Mouse (Mus musculus): ENCODE data around the gene 4931417E11Rik. TPM values are rescaled to one million over a fixed set of nuclear protein-coding genes. Genes with fewer than 3 reads are reported as not detected.

4931417E11Rik gene
- polyA plus RNA-seq, 1 experiment from 2014 or later, result not detected

- H3K36me3 ChIP-seq (ENCODE audit: control insufficient read depth, insufficient read depth, low read length), result no peaks in the 10 kb centered on the region
- no peaks in the 10 kb centered on the region for H3K27me3 ChIP-seq (ENCODE audit: control insufficient read depth, insufficient read depth, low read length)
- WGBS, result 70% methylated on average over 5 of the region's 5 CpGs
- no peaks in the 10 kb centered on the region for H3K9me3 ChIP-seq (ENCODE audit: control insufficient read depth, low read length)
- no peak for ATAC-seq (ENCODE audit: insufficient number of reproducible peaks, insufficient read depth, low FRiP score, low read depth)
- H3K4me2 ChIP-seq (ENCODE audit: low read length), result no peak overlapping the region
- H3K9ac ChIP-seq (ENCODE audit: low read length), result no peak overlapping the region
- H3K4me3 ChIP-seq (ENCODE audit: control insufficient read depth in 1 of 2, insufficient read depth in 1 of 2, low read depth in 1 of 2, low read length in 2 of 2), result no peak overlapping the region
- H3K27ac ChIP-seq (replicated peaks in 1 of 2; ENCODE audit: control insufficient read depth in 1 of 2, insufficient read depth in 1 of 2, low read depth in 2 of 2, low read length in 2 of 2), result no peak overlapping the region
- H3K4me1 ChIP-seq (ENCODE audit: control insufficient read depth in 2 of 2, insufficient read depth in 2 of 2, low read length in 2 of 2), result no peaks in the 10 kb centered on the region
Observed at GRCm38 (mm10) chr6:73462543-73462942, 6.9 kb downstream of the 4931417E11Rik start.

- no peaks in the 10 kb centered on the region for H3K36me3 ChIP-seq (ENCODE audit: control insufficient read depth, insufficient read depth, low read length)
- no peak overlapping the region for H3K4me3 ChIP-seq (ENCODE audit: control insufficient read depth in 1 of 2, insufficient read depth in 1 of 2, low read depth in 1 of 2, low read length in 2 of 2)
- no peaks in the 10 kb centered on the region for H3K27me3 ChIP-seq (ENCODE audit: control insufficient read depth, insufficient read depth, low read length)
- H3K4me1 ChIP-seq (ENCODE audit: control insufficient read depth in 2 of 2, insufficient read depth in 2 of 2, low read length in 2 of 2), result no peaks in the 10 kb centered on the region
- H3K9me3 ChIP-seq (ENCODE audit: control insufficient read depth, low read length), result no peaks in the 10 kb centered on the region
- H3K27ac ChIP-seq (replicated peaks in 1 of 2; ENCODE audit: control insufficient read depth in 1 of 2, insufficient read depth in 1 of 2, low read depth in 2 of 2, low read length in 2 of 2), result no peak overlapping the region
- H3K4me2 ChIP-seq (ENCODE audit: low read length), result no peak overlapping the region
- H3K9ac ChIP-seq (ENCODE audit: low read length), result no peak overlapping the region
- 28% methylated on average over 3 of the region's 3 CpGs for WGBS
- no peak for ATAC-seq (ENCODE audit: insufficient number of reproducible peaks, insufficient read depth, low FRiP score, low read depth)
Observed at GRCm38 (mm10) chr6:73433912-73434311, 35.6 kb downstream of the 4931417E11Rik start.

DNA sequence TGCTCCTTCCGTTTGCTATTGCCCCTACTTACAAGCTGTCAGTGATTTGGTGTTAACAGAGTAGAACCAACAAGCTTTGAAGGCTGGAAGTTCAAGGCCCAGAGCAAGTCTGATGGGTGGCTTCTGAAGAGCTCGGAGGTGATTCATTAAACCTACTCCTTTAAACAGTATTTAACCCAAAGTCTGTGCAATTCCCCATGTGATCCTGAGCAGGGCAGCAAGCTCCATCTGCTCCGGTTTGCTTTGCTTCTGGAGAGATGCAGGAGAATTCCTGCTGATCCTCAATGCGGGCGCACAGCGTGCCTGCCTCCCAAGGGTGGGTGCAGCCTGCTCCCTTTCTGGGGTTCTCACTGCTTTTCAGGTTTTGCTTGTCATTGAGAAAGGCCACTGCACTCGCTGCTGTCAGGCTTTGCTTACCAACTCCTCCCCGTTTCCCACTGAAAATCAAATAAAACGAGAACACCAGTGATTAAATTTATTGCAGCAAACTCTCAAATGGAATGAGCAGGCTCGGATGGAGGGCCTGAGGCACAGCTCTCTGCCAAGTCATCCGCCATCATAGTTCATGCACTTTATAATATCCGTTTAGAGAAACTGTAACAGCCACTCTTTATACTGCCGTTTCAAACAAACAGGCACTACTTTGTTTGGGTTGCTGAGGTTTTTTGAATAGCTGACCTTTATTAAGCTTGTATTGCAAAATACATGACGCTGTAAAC, 40.7 kb downstream of the 4931417E11Rik start:
- ATAC-seq (ENCODE audit: insufficient number of reproducible peaks, insufficient read depth, low FRiP score, low read depth), result no peak
- Histone ChIP-seq H3K9me3 (ENCODE audit: control insufficient read depth, low read length) (no peaks in the 10 kb centered on the region), H3K36me3 (ENCODE audit: control insufficient read depth, insufficient read depth, low read length) (no peaks in the 10 kb centered on the region), H3K4me3 (ENCODE audit: control insufficient read depth in 1 of 2, insufficient read depth in 1 of 2, low read depth in 1 of 2, low read length in 2 of 2) (no peak overlapping the region), H3K27me3 (ENCODE audit: control insufficient read depth, insufficient read depth, low read length) (no peaks in the 10 kb centered on the region), H3K27ac (replicated peaks in 1 of 2; ENCODE audit: control insufficient read depth in 1 of 2, insufficient read depth in 1 of 2, low read depth in 2 of 2, low read length in 2 of 2) (no peak overlapping the region), H3K4me1 (ENCODE audit: control insufficient read depth in 2 of 2, insufficient read depth in 2 of 2, low read length in 2 of 2) (no peaks in the 10 kb centered on the region), H3K4me2 (ENCODE audit: low read length) (no peak overlapping the region), H3K9ac (ENCODE audit: low read length) (no peak overlapping the region)
- 47% methylated on average over 14 of the region's 14 CpGs for WGBS

DNA sequence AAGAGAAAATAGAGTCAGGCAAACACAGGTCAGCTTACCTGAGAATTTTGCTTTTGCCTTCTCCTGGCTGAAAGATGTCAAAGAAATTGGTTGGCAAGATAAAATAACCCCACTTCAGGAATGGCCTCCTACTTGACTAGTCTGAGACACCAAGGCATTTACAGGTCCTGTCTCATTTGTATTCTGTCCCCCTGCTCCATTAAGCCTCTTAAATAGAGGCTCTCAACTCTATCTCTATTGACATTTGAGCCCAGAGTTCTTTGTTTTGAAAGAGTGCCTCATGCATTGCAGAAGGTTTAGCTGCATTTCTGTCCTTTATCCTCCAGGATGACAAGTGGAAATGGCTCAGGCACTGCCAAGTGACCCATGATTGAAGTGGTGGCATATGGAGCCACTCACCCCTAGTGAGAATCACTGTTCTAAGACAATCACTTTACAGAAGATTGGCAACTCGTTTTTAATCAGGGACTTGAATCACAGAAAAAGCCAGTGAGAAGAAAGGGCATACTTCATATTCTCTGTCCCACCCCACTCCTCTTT, 42.1 kb downstream of the 4931417E11Rik start:
- Histone ChIP-seq H3K9ac (ENCODE audit: low read length) (no peak overlapping the region), H3K36me3 (ENCODE audit: control insufficient read depth, insufficient read depth, low read length) (no peaks in the 10 kb centered on the region), H3K4me1 (ENCODE audit: control insufficient read depth in 2 of 2, insufficient read depth in 2 of 2, low read length in 2 of 2) (no peaks in the 10 kb centered on the region), H3K27ac (replicated peaks in 1 of 2; ENCODE audit: control insufficient read depth in 1 of 2, insufficient read depth in 1 of 2, low read depth in 2 of 2, low read length in 2 of 2) (no peak overlapping the region), H3K4me3 (ENCODE audit: control insufficient read depth in 1 of 2, insufficient read depth in 1 of 2, low read depth in 1 of 2, low read length in 2 of 2) (no peak overlapping the region), H3K27me3 (ENCODE audit: control insufficient read depth, insufficient read depth, low read length) (no peaks in the 10 kb centered on the region), H3K4me2 (ENCODE audit: low read length) (no peak overlapping the region), H3K9me3 (ENCODE audit: control insufficient read depth, low read length) (no peaks in the 10 kb centered on the region)
- 22% methylated on average over 1 of the region's 1 CpGs for WGBS
- ATAC-seq (ENCODE audit: insufficient number of reproducible peaks, insufficient read depth, low FRiP score, low read depth), result no peak

Other genes starting within 250 kb of the 4931417E11Rik start
- 0.14 and 0.15 TPM in 2 replicates for gene Dnah6, start 248.0 kb downstream of the 4931417E11Rik start, polyA plus RNA-seq (2014; fragmentation: Nextera tagmentation; extraction: Ambion mirVana)
- gene Suclg1, start 221.3 kb downstream of the 4931417E11Rik start, polyA plus RNA-seq (2014; fragmentation: Nextera tagmentation; extraction: Ambion mirVana), result 329 and 333 TPM in 2 replicates